Mouse (Mus musculus): ENCODE measurements around the gene Tmcc3. TPM values are rescaled to one million over a fixed set of nuclear protein-coding genes. Genes with fewer than 3 reads are reported as not detected.

Tmcc3 gene
- total RNA-seq, 2 experiments from 2014 or later: 20.2 to 27.2 TPM

DNA sequence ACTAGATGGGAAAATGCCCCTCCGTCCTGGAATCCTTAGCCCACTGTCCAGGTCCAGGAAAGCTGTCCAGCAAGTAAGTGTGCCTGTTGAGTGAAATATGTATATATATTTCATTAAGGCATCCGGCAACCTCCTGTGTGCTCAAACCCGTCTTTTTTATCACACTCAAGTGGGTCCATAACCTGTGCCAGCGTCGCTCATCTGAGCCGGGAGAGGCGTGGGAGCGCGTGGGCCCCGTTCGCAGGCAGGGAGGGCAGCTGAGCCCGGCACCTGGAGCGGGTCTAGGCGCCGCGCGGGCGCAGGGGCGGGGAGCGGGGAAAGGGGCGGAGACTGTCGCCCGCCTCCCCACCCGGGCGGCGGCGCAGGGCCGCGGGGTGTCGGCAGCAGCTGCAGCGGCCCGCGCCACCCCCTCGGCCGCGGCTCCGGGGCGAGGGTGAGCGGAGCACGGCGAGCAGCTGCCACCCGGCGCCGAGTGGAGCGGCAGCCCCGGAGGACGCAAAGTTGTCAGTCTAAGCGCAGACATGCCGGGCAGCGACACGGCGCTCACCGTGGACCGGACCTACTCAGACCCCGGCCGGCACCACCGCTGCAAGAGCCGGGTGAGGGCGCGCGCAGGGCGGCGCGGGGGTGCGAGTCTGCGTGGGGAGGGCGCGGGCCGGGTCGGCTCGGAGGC is 202.9 kb downstream of the Tmcc3 start:
- intact Hi-C loops (cut with DNase I): loop anchor here (2.0 kb wide), 2 partner anchors 88 to 92 kb away; no protein-coding TSS in a partner anchor
- peak overlapping the region; percentile 91 for H3K27ac ChIP-seq
- peak; percentile 72 to 78 for DNase-seq (ENCODE audit: extremely low spot score in 1 of 2, low spot score in 2 of 2)
- peak overlapping the region; percentile 61 for H3K4me3 ChIP-seq
- no peak for TF ChIP-seq CTCF (IDR thresholded peaks at IDR 0.05)

DNA sequence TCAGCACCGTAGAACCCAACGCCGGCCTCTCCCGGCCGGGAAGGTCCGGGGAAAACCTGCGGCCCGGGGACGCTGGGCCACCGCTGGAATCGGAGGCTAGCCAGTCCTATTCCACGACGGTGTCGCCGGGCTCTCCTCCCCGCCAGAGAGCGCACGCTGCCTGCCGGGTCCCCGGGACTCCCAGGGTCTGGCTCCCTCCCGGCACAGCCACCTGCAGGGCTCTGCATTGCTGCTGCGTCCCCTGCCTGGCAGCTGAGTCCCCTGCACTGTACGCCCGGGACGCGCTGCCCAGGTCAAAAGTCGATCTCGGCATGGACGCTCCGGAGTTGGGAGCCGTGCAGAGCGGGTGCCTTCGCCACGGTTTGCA is 203.4 kb downstream of the Tmcc3 start:
- peak; percentile 53 for TF ChIP-seq CTCF (IDR thresholded peaks at IDR 0.05)
- peak; percentile 66 to 71 for DNase-seq (ENCODE audit: extremely low spot score in 1 of 2, low spot score in 2 of 2)
- intact Hi-C loops (cut with DNase I): loop anchor here (2.0 kb wide), 2 partner anchors 88 to 92 kb away; no protein-coding TSS in a partner anchor
- peak overlapping the region; percentile 61 for H3K4me3 ChIP-seq
- H3K27ac ChIP-seq: peak overlapping the region; percentile 91

DNA sequence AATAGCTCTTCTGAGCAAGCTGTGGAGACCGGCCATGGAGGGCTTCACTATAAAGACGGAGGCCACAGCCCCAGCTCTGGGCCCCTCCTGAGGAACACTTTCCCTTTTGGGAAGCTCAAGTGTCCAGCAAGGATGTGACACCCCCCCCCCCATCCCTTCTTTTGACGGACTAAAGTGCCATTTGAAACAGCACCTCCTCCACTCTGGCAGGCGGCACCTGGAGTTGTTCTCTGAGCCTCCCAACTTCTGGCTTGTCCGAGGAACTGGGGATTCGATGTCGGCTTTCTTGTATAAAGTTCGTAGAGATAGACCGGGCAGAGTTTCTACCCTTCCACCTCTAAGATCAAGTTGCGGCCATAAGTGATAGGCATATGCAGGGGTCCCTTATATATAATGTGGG is 203.8 kb downstream of the Tmcc3 start:
- peak overlapping the region; percentile 91 for H3K27ac ChIP-seq
- intact Hi-C loops (cut with DNase I): loop anchor here (2.0 kb wide), 2 partner anchors 89 to 91 kb away; no protein-coding TSS in a partner anchor
- H3K4me3 ChIP-seq: peak overlapping the region; percentile 61
- no peak for TF ChIP-seq CTCF (IDR thresholded peaks at IDR 0.05)
- DNase-seq (ENCODE audit: extremely low spot score in 1 of 2, low spot score in 2 of 2): no peak

DNA sequence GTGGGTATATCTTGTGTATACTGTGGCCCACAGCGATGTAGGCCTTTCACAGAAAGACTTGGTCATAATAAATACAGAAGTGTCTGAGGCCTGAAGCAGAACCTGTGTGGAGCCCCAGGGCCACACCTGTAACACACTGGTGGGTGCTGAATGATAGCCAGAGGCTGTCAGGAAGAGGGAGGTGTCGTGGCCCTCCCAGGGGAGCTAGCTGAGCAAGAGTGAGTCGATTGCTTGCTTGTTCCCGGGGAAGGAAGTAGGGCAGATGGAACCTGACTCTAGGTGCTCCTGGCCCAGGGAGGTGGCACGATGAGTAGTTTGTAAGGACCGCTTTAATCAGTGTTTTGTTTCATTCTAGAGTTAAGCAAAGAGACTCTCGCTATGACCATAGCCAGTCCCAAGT is 208.1 kb downstream of the Tmcc3 start:
- no peak for DNase-seq (ENCODE audit: extremely low spot score in 1 of 2, low spot score in 2 of 2)
- H3K4me3 ChIP-seq: no peak overlapping the region
- intact Hi-C loops (cut with DNase I): loop anchor here (2.0 kb wide), 1 partner anchor 25 kb away; no protein-coding TSS in a partner anchor
- TF ChIP-seq CTCF (IDR thresholded peaks at IDR 0.05): no peak
- peak overlapping the region; percentile 36; the same call in 1 of the 2 replicates for H3K27ac ChIP-seq

DNA sequence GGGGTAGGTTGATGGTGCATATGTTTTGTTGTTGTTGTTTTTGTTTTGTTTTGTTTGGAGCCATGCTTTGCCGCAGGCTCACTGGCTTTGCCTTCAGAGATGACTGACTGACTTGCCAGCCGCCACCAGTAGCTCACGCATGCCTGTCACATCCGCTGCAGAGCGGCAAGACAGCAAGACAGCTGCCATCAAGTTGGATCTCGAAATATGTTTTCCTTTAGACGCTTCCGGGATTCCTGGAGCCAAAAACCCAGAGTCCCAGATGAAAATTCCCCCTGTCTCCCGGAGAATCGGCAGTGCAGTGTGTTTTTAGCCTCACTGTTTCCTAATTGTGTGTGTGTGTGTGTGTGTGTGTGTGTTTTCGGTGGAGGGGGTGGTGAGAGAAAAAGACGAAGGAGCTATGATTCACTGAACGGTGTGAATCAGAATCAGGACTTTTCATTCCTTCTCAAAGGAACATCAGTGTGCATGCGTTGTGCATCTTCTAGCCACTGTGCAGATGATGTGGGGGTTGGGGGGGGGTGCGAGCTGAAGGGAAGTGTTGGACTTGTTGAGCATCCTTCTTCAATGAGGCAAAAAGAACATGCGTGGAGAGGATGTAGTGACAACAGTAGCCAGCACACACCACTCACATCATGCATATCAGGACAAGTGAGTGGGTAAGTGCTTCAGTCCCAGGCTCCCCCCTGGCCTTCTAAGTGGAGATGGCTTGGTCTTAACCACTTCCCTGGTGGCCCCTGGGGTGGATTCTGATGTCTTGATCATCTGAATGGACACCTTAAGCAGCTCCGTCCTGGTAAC is 208.8 kb downstream of the Tmcc3 start:
- Histone ChIP-seq H3K27ac (peak overlapping the region; percentile 36; the same call in 1 of the 2 replicates), H3K4me3 (no peak overlapping the region; the same call in 1 of the 2 replicates)
- peak; percentile 21 to 41 for DNase-seq (ENCODE audit: extremely low spot score in 1 of 2, low spot score in 2 of 2)
- intact Hi-C loops (cut with DNase I): loop anchor here (2.0 kb wide), 1 partner anchor 24 kb away; no protein-coding TSS in a partner anchor
- no peak for TF ChIP-seq CTCF (IDR thresholded peaks at IDR 0.05)

DNA sequence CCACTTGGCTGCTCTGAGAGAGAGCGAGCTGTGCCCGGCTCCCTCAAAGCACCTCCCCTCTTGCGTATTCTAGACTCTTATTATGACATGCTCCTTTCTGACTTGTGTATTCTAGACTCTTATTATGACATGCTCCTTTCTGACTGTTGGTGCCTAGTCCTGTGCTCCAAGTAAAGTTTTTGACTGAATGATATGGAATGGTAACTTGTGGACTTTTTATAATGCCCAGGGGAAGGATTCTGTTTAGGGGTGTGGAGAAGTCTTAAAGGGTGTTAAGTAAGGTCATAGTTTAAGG is 209.3 kb downstream of the Tmcc3 start:
- H3K4me3 ChIP-seq: no peak overlapping the region
- no peak for DNase-seq (ENCODE audit: extremely low spot score in 1 of 2, low spot score in 2 of 2)
- TF ChIP-seq CTCF (IDR thresholded peaks at IDR 0.05): no peak
- intact Hi-C loops (cut with DNase I): loop anchor here (2.0 kb wide), 1 partner anchor 24 kb away; no protein-coding TSS in a partner anchor
- no peak overlapping the region for H3K27ac ChIP-seq

DNA sequence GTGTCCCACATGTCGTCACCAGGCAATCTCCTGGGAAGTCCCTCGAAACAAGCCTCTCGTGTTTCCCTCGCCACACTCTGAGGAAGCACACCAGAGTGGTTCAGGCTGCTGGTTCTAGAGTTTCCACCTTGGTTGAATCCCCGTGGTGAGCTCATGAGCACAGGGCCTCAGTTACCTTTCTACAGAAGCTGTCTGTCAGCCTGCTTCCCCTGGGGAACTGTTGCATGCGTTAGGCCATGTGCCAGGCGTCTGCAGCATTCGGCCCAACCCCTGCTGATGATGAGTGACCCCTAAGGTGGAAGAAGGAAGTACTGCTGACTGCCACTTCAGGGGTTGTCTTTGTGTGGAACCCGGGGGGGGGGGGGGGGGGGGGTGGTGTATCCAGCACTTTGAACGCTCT is 210.0 kb downstream of the Tmcc3 start:
- TF ChIP-seq CTCF (IDR thresholded peaks at IDR 0.05): no peak
- H3K27ac ChIP-seq: no peak overlapping the region
- H3K4me3 ChIP-seq: no peak overlapping the region
- intact Hi-C loops (cut with DNase I): loop anchor here (2.0 kb wide), 1 partner anchor 23 kb away; no protein-coding TSS in a partner anchor
- DNase-seq (ENCODE audit: extremely low spot score in 1 of 2, low spot score in 2 of 2): no peak

DNA sequence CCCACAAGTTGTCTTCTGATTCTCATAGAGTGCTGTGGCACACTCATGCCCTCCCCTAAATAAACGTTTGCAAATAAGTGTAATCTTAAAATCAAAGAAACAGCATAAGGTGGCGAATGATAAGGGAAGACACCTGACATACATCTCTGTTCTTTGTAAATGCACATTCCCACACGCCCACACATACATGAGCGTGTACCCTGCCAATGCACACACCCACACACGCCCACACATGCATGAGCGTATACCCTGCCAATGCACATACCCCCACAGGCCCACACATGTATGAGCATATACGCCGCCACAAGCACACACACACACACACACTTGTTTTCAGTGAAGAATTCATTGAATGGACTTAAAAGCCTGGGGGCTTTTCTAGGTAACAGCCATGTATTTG is 211.5 kb downstream of the Tmcc3 start:
- peak; percentile 26 to 38 for DNase-seq (ENCODE audit: extremely low spot score in 1 of 2, low spot score in 2 of 2)
- Histone ChIP-seq H3K27ac (no peak overlapping the region), H3K4me3 (no peak overlapping the region)
- no peak for TF ChIP-seq CTCF (IDR thresholded peaks at IDR 0.05)
- intact Hi-C loops (cut with DNase I): no loop called here

DNA sequence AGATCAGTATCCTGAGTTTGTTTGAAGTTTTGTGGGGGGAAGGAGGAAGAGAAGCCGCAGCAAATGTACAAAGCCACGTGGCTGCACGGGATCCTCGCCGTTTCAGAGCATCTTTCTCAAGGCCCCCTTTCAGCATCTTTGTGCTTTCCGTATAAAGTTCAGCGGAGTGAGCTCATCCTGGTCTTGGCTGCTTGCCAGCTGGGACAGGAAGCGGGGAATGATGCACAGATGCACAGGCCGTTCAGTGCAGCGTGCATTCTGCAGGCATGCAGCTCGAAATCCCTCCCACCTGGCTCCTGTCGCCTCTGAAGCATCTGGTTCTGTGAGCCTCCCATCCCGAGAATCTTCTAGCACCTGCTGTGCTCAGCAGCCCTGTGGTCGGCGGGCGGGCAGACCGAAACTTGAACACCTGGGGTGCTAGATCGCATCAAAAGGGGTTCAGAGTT is 212.0 kb downstream of the Tmcc3 start:
- no peak for TF ChIP-seq CTCF (IDR thresholded peaks at IDR 0.05)
- no peak overlapping the region for H3K27ac ChIP-seq
- intact Hi-C loops (cut with DNase I): loop anchor here (2.0 kb wide), 1 partner anchor 115 kb away; no protein-coding TSS in a partner anchor
- H3K4me3 ChIP-seq: no peak overlapping the region
- DNase-seq (ENCODE audit: extremely low spot score in 1 of 2, low spot score in 2 of 2): peak; percentile 73 to 74

DNA sequence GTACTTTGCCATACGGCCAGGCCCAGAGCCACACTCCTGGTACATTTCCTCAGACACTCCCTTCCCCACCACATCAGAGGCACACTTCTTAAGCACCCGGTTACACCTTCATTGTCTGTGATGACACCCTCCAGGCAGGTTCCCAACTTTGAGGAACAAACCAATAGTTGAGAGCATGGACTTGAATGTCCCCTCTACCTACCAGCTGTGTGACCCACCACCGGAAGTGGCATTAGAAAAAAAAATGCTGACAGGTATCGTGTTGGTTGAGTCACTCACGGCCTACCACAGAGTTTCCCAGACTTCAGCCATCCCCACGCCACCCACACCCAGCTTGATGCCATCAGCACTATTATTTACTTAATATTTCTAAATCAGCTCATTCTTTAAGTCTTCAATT is 213.2 kb downstream of the Tmcc3 start:
- no peak for TF ChIP-seq CTCF (IDR thresholded peaks at IDR 0.05)
- Histone ChIP-seq H3K27ac (no peak overlapping the region), H3K4me3 (no peak overlapping the region)
- DNase-seq (ENCODE audit: extremely low spot score in 1 of 2, low spot score in 2 of 2): no peak
- intact Hi-C loops (cut with DNase I): loop anchor here (2.0 kb wide), 1 partner anchor 116 kb away; no protein-coding TSS in a partner anchor

DNA sequence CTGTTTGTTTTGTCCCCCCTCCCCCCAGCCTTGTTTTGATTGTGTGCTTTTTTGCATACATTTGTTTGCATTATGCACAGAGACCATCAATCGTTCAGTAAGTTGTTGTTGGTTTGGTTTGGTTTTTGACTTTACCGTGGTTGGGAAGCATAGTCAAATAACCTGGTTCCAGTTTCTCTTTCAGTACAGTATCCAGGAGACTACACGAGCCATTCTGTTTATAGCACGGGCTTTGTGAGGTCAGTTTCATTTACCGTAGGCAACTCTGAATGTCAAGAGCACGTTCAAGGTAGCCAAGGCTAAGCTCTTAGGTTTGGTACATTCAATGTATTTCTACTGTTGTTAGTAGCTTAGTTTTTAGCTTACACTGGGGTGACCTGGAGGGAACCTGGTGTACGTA is 214.0 kb downstream of the Tmcc3 start:
- H3K4me3 ChIP-seq: no peak overlapping the region
- H3K27ac ChIP-seq: no peak overlapping the region
- TF ChIP-seq CTCF (IDR thresholded peaks at IDR 0.05): no peak
- no peak for DNase-seq (ENCODE audit: extremely low spot score in 1 of 2, low spot score in 2 of 2)
- intact Hi-C loops (cut with DNase I): loop anchor here (2.0 kb wide), 1 partner anchor 117 kb away; no protein-coding TSS in a partner anchor

DNA sequence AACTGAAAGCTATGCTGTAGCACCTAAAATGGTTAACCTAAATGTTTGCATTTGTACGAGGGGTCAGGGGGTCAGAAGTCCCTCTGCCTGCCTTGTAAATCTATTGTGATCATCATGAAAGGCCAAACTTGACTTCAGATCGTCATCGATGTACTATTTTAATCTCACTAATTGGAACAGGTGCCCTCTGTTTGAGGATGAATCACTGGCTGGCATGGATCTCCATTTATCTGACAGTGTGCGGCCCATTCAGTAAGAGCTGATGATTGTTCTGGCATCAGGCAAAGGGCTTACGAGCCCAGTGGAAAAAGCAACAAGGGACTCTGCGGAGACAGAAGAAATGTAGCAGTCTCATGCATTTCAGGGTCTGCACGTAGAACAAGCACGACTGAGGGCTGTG is 215.1 kb downstream of the Tmcc3 start:
- no peak for DNase-seq (ENCODE audit: extremely low spot score in 1 of 2, low spot score in 2 of 2)
- no peak for TF ChIP-seq CTCF (IDR thresholded peaks at IDR 0.05)
- Histone ChIP-seq H3K4me3 (no peak overlapping the region), H3K27ac (peak overlapping the region; percentile 42; the same call in 1 of the 2 replicates)
- intact Hi-C loops (cut with DNase I): no loop called here
